Mouse (Mus musculus) hindbrain, embryonic 14.5 days (tissue): ENCODE data around the gene Dlx1. TPM values are rescaled to one million over a fixed set of nuclear protein-coding genes. Genes with fewer than 3 reads are reported as not detected.

Experiments used
- ATAC-seq: fragments of 200-750 bp; cut with Nextera tagmentation; 2 replicates; pipeline ENCODE4 v1.8.0; 2017; ENCODE audit warnings: moderate number of reproducible peaks, mild to moderate bottlenecking, moderate TSS enrichment, moderate library complexity; ENCODE audit not compliant: low FRiP score
- DNase-seq: peaks from one replicate; pipeline ENCODE4 v3.0.0-alpha.2; 2015; ENCODE audit warnings: low spot score
- H3K27ac ChIP-seq: fragments of 300-500 bp; sonication (generic); 2 replicates; pipeline ENCODE4 v1.5.1; 2014; ENCODE audit warnings: mild to moderate bottlenecking, moderate library complexity
- H3K27me3 ChIP-seq: fragments of 300-500 bp; sonication (generic); 2 replicates; pipeline ENCODE4 v1.6.1; 2014; ENCODE audit warnings: mild to moderate bottlenecking, low read length, mixed read lengths; ENCODE audit not compliant: control insufficient read depth, insufficient read depth
- H3K36me3 ChIP-seq: fragments of 300-500 bp; sonication (generic); replicated peaks from 2 replicates; pipeline ENCODE4 v1.6.1; 2014; ENCODE audit not compliant: control insufficient read depth, insufficient read depth
- H3K4me1 ChIP-seq: fragments of 300-500 bp; sonication (generic); replicated peaks from 2 replicates; pipeline ENCODE4 v1.6.1; 2014; ENCODE audit warnings: antibody characterized with exemption, low read length, mixed read lengths; ENCODE audit not compliant: control insufficient read depth, insufficient read depth
- H3K4me2 ChIP-seq: fragments of 300-500 bp; sonication (generic); replicated peaks from 2 replicates; pipeline ENCODE4 v1.6.1; 2014; ENCODE audit warnings: mild to moderate bottlenecking, moderate library complexity
- H3K4me3 ChIP-seq: fragments of 300-500 bp; sonication (generic); replicated peaks from 2 replicates; pipeline ENCODE4 v1.5.1; 2014; ENCODE audit warnings: mild to moderate bottlenecking, low read length
- H3K9ac ChIP-seq: fragments of 300-500 bp; sonication (generic); 2 replicates; pipeline ENCODE4 v1.6.1; 2014
- H3K9me3 ChIP-seq: fragments of 300-500 bp; sonication (generic); 2 replicates; pipeline ENCODE4 v1.6.1; 2016; ENCODE audit warnings: low read length; ENCODE audit not compliant: control insufficient read depth
- WGBS: fragments of 180-500 bp; shearing (Covaris S2); extraction: QIAGEN DNeasy Blood & Tissue Kit; methylation state at CpG from one replicate; pipeline ENCODE4 v1.1.7; 2014; 5-methylcytosine and 5-hydroxymethylcytosine counted together
- polyA plus RNA-seq: library from polyadenylated mRNA; unstranded; fragments of >200 nt; fragmentation: Nextera tagmentation; extraction: Ambion mirVana; gene quantifications from 2 replicates; pipeline ENCODE4 v1.2.1, GENCODE M21; 2014

Dlx1 gene
- polyA plus RNA-seq, 1 experiment from 2014 or later = 0.52 TPM

GRCm38 (mm10) chr2:71566466-71566865 is 38.6 kb downstream of the Dlx1 start:
- 86% methylated on average over 9 of the region's 9 CpGs for WGBS
- Histone ChIP-seq H3K4me3 (no peak overlapping the region), H3K36me3 (no peaks in the 10 kb centered on the region), H3K4me1 (no peaks in the 10 kb centered on the region), H3K4me2 (no peak overlapping the region), H3K9ac (no peak overlapping the region), H3K9me3 (no peaks in the 10 kb centered on the region), H3K27ac (no peak overlapping the region), H3K27me3 (no peaks in the 10 kb centered on the region)
- DNase-seq (no peak), ATAC-seq (no peak)

- no peak for ATAC-seq
- H3K9me3 ChIP-seq = 0 out of 2 replicates have a peak, but pooled peaks cover 3% of the 10 kb centered on the region
These were observed 45.8 kb downstream of the Dlx1 start for GRCm38 (mm10) chr2:71573736-71574135.

GRCm38 (mm10) chr2:71577059-71577458 is 49.1 kb downstream of the Dlx1 start:
- no peak for ATAC-seq
- Histone ChIP-seq H3K27me3 (no peaks in the 10 kb centered on the region; the same call in 1 of the 2 replicates), H3K4me2 (no peak overlapping the region), H3K9ac (no peak overlapping the region), H3K9me3 (0 out of 2 replicates have a peak, but pooled peaks cover 3% of the 10 kb centered on the region), H3K27ac (no peak overlapping the region), H3K4me3 (no peak overlapping the region), H3K4me1 (no peaks in the 10 kb centered on the region), H3K36me3 (no peaks in the 10 kb centered on the region)
- WGBS = 91% methylated on average over 2 of the region's 2 CpGs
- DNase-seq = no peak

More at GRCm38 (mm10) chr2:71573736-71574135, 45.8 kb downstream of the Dlx1 start:
- Histone ChIP-seq H3K4me1 (no peaks in the 10 kb centered on the region), H3K27ac (no peak overlapping the region), H3K9ac (no peak overlapping the region), H3K36me3 (no peaks in the 10 kb centered on the region), H3K4me2 (no peak overlapping the region), H3K27me3 (no peaks in the 10 kb centered on the region), H3K4me3 (no peak overlapping the region)
- no peak for DNase-seq
- 82% methylated on average over 4 of the region's 4 CpGs for whole genome bisulfite sequencing

- H3K9me3 ChIP-seq = no peaks in the 10 kb centered on the region
- H3K27me3 ChIP-seq = no peaks in the 10 kb centered on the region; the same call in 1 of the 2 replicates
- ATAC-seq (peak; percentile 79; the same call in 1 of the 2 replicates), DNase-seq (peak; percentile 73)
- H3K27ac ChIP-seq = no peak overlapping the region
- H3K4me3 ChIP-seq = peak overlapping the region; percentile 39
- peak overlapping the region; percentile 62 for H3K4me2 ChIP-seq
- no peaks in the 10 kb centered on the region for H3K36me3 ChIP-seq
- WGBS = 10% methylated on average over 50 of the region's 50 CpGs
- peak overlapping the region; percentile 62 for H3K9ac ChIP-seq
- no peaks in the 10 kb centered on the region for H3K4me1 ChIP-seq
These were observed 52.9 kb downstream of the Dlx1 start for GRCm38 (mm10) chr2:71580632-71581466.

GRCm38 (mm10) chr2:71581488-71581887 is 53.6 kb downstream of the Dlx1 start:
- Histone ChIP-seq H3K36me3 (no peaks in the 10 kb centered on the region), H3K27ac (no peak overlapping the region), H3K9ac (peak overlapping the region; percentile 62), H3K4me1 (no peaks in the 10 kb centered on the region), H3K9me3 (no peaks in the 10 kb centered on the region), H3K4me3 (peak overlapping the region; percentile 39), H3K27me3 (no peaks in the 10 kb centered on the region; the same call in 1 of the 2 replicates), H3K4me2 (peak overlapping the region; percentile 62)
- ATAC-seq (no peak), DNase-seq (peak; percentile 22)
- 54% methylated on average over 5 of the region's 5 CpGs for WGBS

Other genes with a start within 250 kb of the Dlx1 start
- gene Slc25a12, start 160.4 kb upstream of the Dlx1 start, polyA plus RNA-seq = 108 and 122 TPM in 2 replicates
- 50.6 and 52.7 TPM in 2 replicates for gene Hat1, start 139.2 kb upstream of the Dlx1 start, polyA plus RNA-seq
- 30.9 and 32.7 TPM in 2 replicates for gene Metap1d, start 74.8 kb upstream of the Dlx1 start, polyA plus RNA-seq
- 0.23 and 0.28 TPM in 2 replicates for gene Dlx2, start 18.6 kb downstream of the Dlx1 start, polyA plus RNA-seq
- 34.7 and 35.9 TPM in 2 replicates for gene Itga6, start 217.5 kb downstream of the Dlx1 start, polyA plus RNA-seq